Mouse (Mus musculus) CH12.LX (cell line): Measurements from ENCODE around the gene Rras2. TPM values are rescaled to one million over a fixed set of nuclear protein-coding genes. Genes with fewer than 3 reads are reported as not detected.

Experiments
- DNase-seq: peaks from one replicate; pipeline ENCODE4 v3.0.0-alpha.2; 2013; ENCODE audit errors: extremely low read depth
- H3K27ac ChIP-seq: 2 replicates; pipeline ENCODE4 v1.5.1; 2012; ENCODE audit warnings: low read depth, mild to moderate bottlenecking, control low read depth, moderate library complexity; ENCODE audit not compliant: insufficient read depth
- H3K27me3 ChIP-seq: replicated peaks from 2 replicates; pipeline ENCODE3; 2012; ENCODE audit warnings: inconsistent platforms
- H3K36me3 ChIP-seq, 2 experiments: replicated peaks in 1 of 2; 2 replicates each; pipeline versions ENCODE3 to v1.6.1; 2012; ENCODE audit warnings: inconsistent platforms in 1 of 2, low read length in 1 of 2, mild to moderate bottlenecking in 1 of 2, mixed read lengths in 1 of 2, moderate library complexity in 1 of 2; ENCODE audit not compliant: control insufficient read depth in 1 of 2, insufficient read depth in 1 of 2
- H3K4me1 ChIP-seq, 2 experiments: 2 replicates each; pipeline ENCODE4 v1.6.1; 2012; ENCODE audit warnings: inconsistent platforms in 1 of 2, moderate library complexity in 1 of 2; ENCODE audit not compliant: insufficient read depth in 2 of 2, control insufficient read depth in 1 of 2
- H3K4me2 ChIP-seq: 2 replicates; pipeline ENCODE4 v1.6.1; 2012; ENCODE audit warnings: low read depth, mild to moderate bottlenecking, control low read depth; ENCODE audit not compliant: poor library complexity, insufficient read depth, severe bottlenecking
- H3K4me3 ChIP-seq, 3 experiments: fragments of 150-350 bp in 1 of 3; sonication (generic) in 1 of 3; replicated peaks in 1 of 3; 2 replicates each; pipeline versions ENCODE3 to v1.5.1; 2011 to 2012; ENCODE audit warnings: low read depth in 2 of 3, low read length in 2 of 3, mild to moderate bottlenecking in 2 of 3, moderate library complexity in 2 of 3, control low read depth in 1 of 3, improper control_type of control experiment in 1 of 3, inconsistent platforms in 1 of 3, mixed read lengths in 1 of 3; ENCODE audit not compliant: poor library complexity in 1 of 3
- H3K79me2 ChIP-seq: replicated peaks from 2 replicates; pipeline ENCODE4 v1.6.1; 2012; ENCODE audit warnings: mild to moderate bottlenecking, moderate library complexity; ENCODE audit not compliant: control insufficient read depth, poor library complexity, insufficient read depth, severe bottlenecking; ENCODE audit errors: extremely low read depth
- H3K9ac ChIP-seq: 2 replicates; pipeline ENCODE4 v1.6.1; 2012; ENCODE audit warnings: low read depth, mild to moderate bottlenecking, control low read depth, moderate library complexity; ENCODE audit not compliant: insufficient read depth
- H3K9me3 ChIP-seq: replicated peaks from 2 replicates; pipeline ENCODE3; 2012; ENCODE audit warnings: low read length, inconsistent platforms, mixed read lengths
- BHLHE40 ChIP-seq: IDR thresholded peaks from 2 replicates; pipeline ENCODE4 v1.6.1; 2011; ENCODE audit warnings: mild to moderate bottlenecking, low read depth, low read length, improper control_type of control experiment
- CTCF ChIP-seq, 2 experiments: IDR thresholded peaks in 1 of 2; conservative IDR thresholded peaks in 1 of 2; 2 replicates each; pipeline ENCODE4 v1.5.1; 2011 to 2012; ENCODE audit warnings: low read depth in 2 of 2, low read length in 2 of 2, improper control_type of control experiment in 1 of 2, inconsistent platforms in 1 of 2, mild to moderate bottlenecking in 1 of 2, moderate library complexity in 1 of 2
- E2F4 ChIP-seq: IDR thresholded peaks from 2 replicates; pipeline ENCODE4 v1.6.1; 2011; ENCODE audit warnings: low read depth, low read length, improper control_type of control experiment; ENCODE audit not compliant: insufficient replicate concordance
- ELF1 ChIP-seq: IDR thresholded peaks from 2 replicates; pipeline ENCODE4 v1.6.1; 2014; ENCODE audit warnings: low read depth, mild to moderate bottlenecking, inconsistent platforms, low read length, improper control_type of control experiment
- ETS1 ChIP-seq: conservative IDR thresholded peaks from 2 replicates; pipeline ENCODE4 v1.6.1; 2012; ENCODE audit warnings: low read depth, mild to moderate bottlenecking, inconsistent platforms, low read length, improper control_type of control experiment, moderate library complexity
- GABPA ChIP-seq: IDR thresholded peaks from 2 replicates; pipeline ENCODE4 v1.6.1; 2012; ENCODE audit warnings: low read depth, low read length, improper control_type of control experiment, inconsistent platforms; ENCODE audit not compliant: insufficient replicate concordance
- JUND ChIP-seq: conservative IDR thresholded peaks from 2 replicates; pipeline ENCODE4 v1.6.1; 2011; ENCODE audit warnings: low read depth, low read length, improper control_type of control experiment
- MAFK ChIP-seq: IDR thresholded peaks from 2 replicates; pipeline ENCODE4 v1.6.1; 2011; ENCODE audit warnings: low read length, improper control_type of control experiment; ENCODE audit not compliant: insufficient replicate concordance
- MAZ ChIP-seq: IDR thresholded peaks from 2 replicates; pipeline ENCODE4 v1.6.1; 2012; ENCODE audit warnings: low read depth, mild to moderate bottlenecking, inconsistent platforms, low read length, improper control_type of control experiment, moderate library complexity
- MYC ChIP-seq: IDR thresholded peaks from 2 replicates; pipeline ENCODE4 v1.6.1; 2011; ENCODE audit warnings: low read depth, mild to moderate bottlenecking, improper control_type of control experiment, low read length
- NELFE ChIP-seq: IDR thresholded peaks from 2 replicates; pipeline ENCODE4 v1.6.1; 2011; ENCODE audit warnings: low read depth, low read length, improper control_type of control experiment
- NRF1 ChIP-seq: IDR thresholded peaks from 2 replicates; pipeline ENCODE4 v1.6.1; 2014; ENCODE audit warnings: low read depth, mild to moderate bottlenecking, inconsistent platforms, low read length, improper control_type of control experiment, moderate library complexity
- PAX5 ChIP-seq: IDR thresholded peaks from 2 replicates; pipeline ENCODE4 v1.6.1; 2012; ENCODE audit warnings: low read length, inconsistent platforms, mixed read lengths
- RAD21 ChIP-seq: IDR thresholded peaks from 2 replicates; pipeline ENCODE4 v1.6.1; 2011; ENCODE audit warnings: low read depth, mild to moderate bottlenecking, low read length, improper control_type of control experiment, moderate library complexity
- SMC3 ChIP-seq: IDR thresholded peaks from 2 replicates; pipeline ENCODE4 v1.6.1; 2011; ENCODE audit warnings: low read depth, low read length, improper control_type of control experiment
- UBTF ChIP-seq: IDR thresholded peaks from 2 replicates; pipeline ENCODE4 v1.6.1; 2012; ENCODE audit warnings: low read depth, mild to moderate bottlenecking, inconsistent platforms, low read length, improper control_type of control experiment, moderate library complexity
- USF2 ChIP-seq: conservative IDR thresholded peaks from 2 replicates; pipeline ENCODE4 v1.6.1; 2011; ENCODE audit warnings: low read depth, low read length, improper control_type of control experiment
- ZC3H11A ChIP-seq: IDR thresholded peaks from 2 replicates; pipeline ENCODE4 v1.6.1; 2012; ENCODE audit warnings: low read depth, mild to moderate bottlenecking, inconsistent platforms, low read length, improper control_type of control experiment
- ZKSCAN1 ChIP-seq: IDR thresholded peaks from 2 replicates; pipeline ENCODE4 v1.6.1; 2012; ENCODE audit warnings: low read depth, inconsistent platforms, low read length, improper control_type of control experiment, borderline replicate concordance
- ZNF384 ChIP-seq: IDR thresholded peaks from 2 replicates; pipeline ENCODE4 v1.6.1; 2012; ENCODE audit warnings: low read depth, low read length, improper control_type of control experiment, inconsistent platforms
- dilution Hi-C: fragments of 300-500 bp; cut with MboI; formaldehyde crosslinking; loops from 2 replicates; pipeline ENCODE4 v1.14.3; 2020; ENCODE audit warnings: low sequenced_read_pairs; ENCODE audit not compliant: extremely low pct_unique_long_range_greater_than_20kb, extremely low pct_ligation_motif_present
- in situ Hi-C: fragments of 300-500 bp; cut with MboI; formaldehyde crosslinking; loops from 3 replicates; pipeline ENCODE4 v1.14.3; 2019; ENCODE audit warnings: low sequenced_read_pairs, low pct_ligation_motif_present, low pct_unique_long_range_greater_than_20kb, mixed read lengths
- polyA plus RNA-seq: library from polyadenylated mRNA; unstranded; fragments of >175 nt; gene quantifications from 2 replicates; pipeline ENCODE4 v1.2.1, GENCODE M21; 2012; ENCODE audit warnings: low read depth; ENCODE audit not compliant: insufficient read length
- total RNA-seq, 2 experiments: library from RNA; depleted of rRNA; stranded (reverse); fragments of 300-350 nt in 1 of 2; fragments of >200 nt in 1 of 2; gene quantifications; 2 replicates each; pipeline ENCODE4 v1.2.3; 2012 to 2014

Gene Rras2
- total and polyA plus RNA-seq, 3 experiments, result 11.2 to 36.0 (median 18.4) TPM

DNA sequence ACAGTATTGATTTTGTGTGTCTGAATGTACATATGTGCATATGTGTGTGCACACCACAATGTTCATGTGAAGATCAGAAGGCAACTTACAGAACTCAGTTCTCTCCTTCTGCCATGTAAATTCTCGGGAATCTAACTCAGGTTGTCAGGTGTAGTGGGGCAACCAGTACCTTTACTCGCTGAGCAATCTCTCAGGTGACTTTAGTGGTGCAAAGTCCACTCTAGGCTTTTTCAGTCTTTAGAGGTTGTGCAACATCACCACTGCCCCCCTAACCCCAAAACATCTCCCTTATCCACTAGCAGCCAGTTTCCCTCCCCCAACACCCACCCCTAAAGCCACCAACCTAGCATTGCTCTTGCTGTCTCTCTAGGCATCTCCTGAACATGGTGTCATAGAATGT is 43.0 kb downstream of the Rras2 start:
- no peaks in the 10 kb centered on the region for H3K9me3 ChIP-seq
- peaks cover 8 to 39% of the 10 kb centered on the region in 2 experiments for H3K4me1 ChIP-seq
- dilution Hi-C loops (no loop called here), in situ Hi-C loops (loop anchor here (25.0 kb wide), 1 partner anchor 563 kb away; the partner anchor contains the start of gene Calca)
- H3K27me3 ChIP-seq, result no peaks in the 10 kb centered on the region
- no peaks in the 10 kb centered on the region for H3K79me2 ChIP-seq
- no peak overlapping the region for H3K9ac ChIP-seq
- TF ChIP-seq MAFK (no peak), NELFE (no peak), JUND (no peak), SMC3 (no peak), BHLHE40 (no peak), USF2 (no peak), PAX5 (no peak), UBTF (no peak), MYC (no peak), E2F4 (no peak), ZNF384 (no peak), NRF1 (no peak)
- no peak overlapping the region for H3K4me2 ChIP-seq
- H3K36me3 ChIP-seq, result peaks cover 0 to 5% of the 10 kb centered on the region in 2 experiments
- no peak for DNase-seq
- H3K27ac ChIP-seq, result no peak overlapping the region
- H3K4me3 ChIP-seq, result no peak overlapping the region

DNA sequence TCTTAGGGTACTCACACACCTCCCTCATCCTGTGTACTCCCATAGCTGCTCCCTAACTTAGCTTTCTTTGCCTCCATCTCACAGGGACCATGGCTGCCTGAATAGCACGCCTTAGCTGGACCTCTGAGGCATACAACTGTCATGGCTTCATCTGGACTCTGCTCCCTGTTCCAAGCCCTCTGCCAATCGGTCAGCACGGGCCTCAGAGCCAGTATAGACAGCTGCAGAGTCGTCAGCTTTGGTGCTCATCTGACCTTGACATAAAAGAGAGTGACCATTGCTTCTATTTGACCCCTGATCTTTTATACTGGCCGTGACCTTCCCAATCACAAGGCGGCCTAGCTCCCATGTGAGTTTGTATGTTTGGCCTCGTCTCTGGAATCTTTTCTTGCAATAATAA is 43.4 kb downstream of the Rras2 start:
- no peaks in the 10 kb centered on the region for H3K79me2 ChIP-seq
- no peaks in the 10 kb centered on the region for H3K27me3 ChIP-seq
- dilution Hi-C loops (no loop called here), in situ Hi-C loops (loop anchor here (25.0 kb wide), 1 partner anchor 563 kb away; the partner anchor contains the start of gene Calca)
- H3K4me1 ChIP-seq, result peaks cover 10 to 39% of the 10 kb centered on the region in 2 experiments
- H3K27ac ChIP-seq, result no peak overlapping the region
- no peak overlapping the region for H3K4me3 ChIP-seq
- no peak overlapping the region for H3K9ac ChIP-seq
- H3K4me2 ChIP-seq, result no peak overlapping the region
- TF ChIP-seq RAD21 (no peak), MAZ (no peak), ELF1 (no peak), UBTF (no peak), CTCF (conservative IDR thresholded peaks at IDR 0.05 in 1 of 2, IDR thresholded peaks at IDR 0.05 in 1 of 2; ENCODE audit: low read depth in 2 of 2, low read length in 2 of 2) (no peak), GABPA (no peak), ZKSCAN1 (no peak), BHLHE40 (no peak), ZC3H11A (no peak), ETS1 (no peak)
- no peak for DNase-seq
- no peaks in the 10 kb centered on the region for H3K9me3 ChIP-seq
- peaks cover 0 to 2% of the 10 kb centered on the region in 2 experiments for H3K36me3 ChIP-seq
